Mouse (Mus musculus) heart, adult 18-20 months (tissue): ENCODE data around the gene Krtap1-5. TPM values are rescaled to one million over a fixed set of nuclear protein-coding genes. Genes with fewer than 3 reads are reported as not detected.
A peak's percentile ranks its signal among the peaks of the same experiment; 100 is the strongest.
"Not testable (repeated sequence)": the region's sequence is repeated elsewhere in the genome, so short reads cannot be mapped to it uniquely, and the experiment has no call there.

Source experiments
- DNase-seq, 2 experiments: peaks; one replicate each; pipeline ENCODE4 v3.0.0; 2021 to 2022; ENCODE audit warnings: mixed read lengths in 1 of 2
- long read RNA-seq, 2 experiments: library from polyadenylated mRNA; stranded (forward); transcript quantifications; one replicate each; pipeline ENCODE4 v2.0.0; 2021
- total RNA-seq, 2 experiments: library from RNA; stranded (reverse); gene quantifications; 2 replicates each; pipeline ENCODE4 v1.2.3; 2021

Krtap1-5 gene
- total RNA-seq, result not detected
- long read RNA-seq, experiment 1, result 0 reads
- long read RNA-seq, experiment 2, result 0 reads

DNA sequence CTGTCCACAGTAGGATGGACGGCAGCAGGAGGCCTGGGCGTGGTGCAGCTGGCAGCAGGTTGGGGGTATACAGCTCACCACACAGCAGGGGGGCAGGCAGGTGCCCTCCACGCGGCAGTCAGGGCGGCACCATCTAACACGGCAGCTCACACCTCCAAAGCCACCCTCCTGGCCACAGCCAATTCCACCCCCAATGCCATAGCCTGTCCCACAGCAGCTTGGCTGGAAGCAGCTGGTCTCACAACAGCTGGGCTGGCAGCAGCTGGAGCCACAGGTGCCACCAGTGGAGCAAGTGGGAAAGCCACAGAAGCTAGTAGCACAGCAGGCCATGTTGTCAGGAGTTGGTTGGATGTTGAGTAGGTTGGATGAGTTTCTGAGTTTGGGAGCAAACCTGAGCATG lies at the start of gene Krtap1-5:
Krtap1-5 (minus strand) TSS at position 381 of the 400 bp plus-strand sequence.
- DNase-seq, result no peak

DNA sequence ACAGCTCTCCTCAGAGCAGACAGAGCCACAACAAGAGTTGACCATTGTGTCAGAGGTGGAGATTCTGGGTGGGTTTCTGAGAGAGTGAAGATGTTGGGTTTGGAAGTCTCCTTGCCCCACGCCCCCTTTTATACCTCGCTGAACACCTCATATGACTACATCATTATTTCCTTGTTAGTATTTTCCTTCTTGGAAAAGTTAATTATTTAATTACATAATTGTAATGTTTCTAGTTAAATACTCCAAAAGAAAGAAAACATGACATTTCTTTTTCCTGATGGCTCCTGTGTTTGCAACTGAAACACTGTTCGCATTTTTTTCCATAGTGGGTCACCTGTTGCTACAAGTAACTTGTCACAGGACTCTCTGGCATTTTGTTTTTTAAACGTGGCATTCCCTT lies 47.3 kb upstream of the Krtap1-5 start, which contains the start of gene Krtap4-1:
Krtap4-1 (minus strand) TSS at position 101 of the 400 bp plus-strand sequence.
- DNase-seq, result no peak

DNA sequence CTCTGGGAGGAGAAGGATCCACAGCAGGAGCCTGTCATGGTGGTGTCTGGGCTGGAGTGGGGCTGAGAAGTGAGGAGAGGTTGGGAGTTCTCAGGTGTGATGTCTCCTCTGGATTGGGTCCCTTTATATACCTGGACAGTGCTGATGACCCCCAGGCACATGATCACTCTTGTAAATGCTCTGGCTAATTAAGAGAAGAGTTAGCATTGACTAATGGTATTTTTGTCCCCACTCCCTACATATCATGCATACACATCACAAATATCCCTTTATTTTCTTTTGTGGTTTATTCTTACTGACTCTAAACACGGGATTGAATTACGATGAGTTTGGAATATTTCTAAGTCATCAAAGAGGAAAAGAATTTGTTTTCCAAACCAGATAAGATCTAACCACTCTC lies 39.5 kb upstream of the Krtap1-5 start, which contains the start of gene Gm11562:
Gm11562 (minus strand) TSS at position 101 of the 400 bp plus-strand sequence.
- DNase-seq, result no peak

DNA sequence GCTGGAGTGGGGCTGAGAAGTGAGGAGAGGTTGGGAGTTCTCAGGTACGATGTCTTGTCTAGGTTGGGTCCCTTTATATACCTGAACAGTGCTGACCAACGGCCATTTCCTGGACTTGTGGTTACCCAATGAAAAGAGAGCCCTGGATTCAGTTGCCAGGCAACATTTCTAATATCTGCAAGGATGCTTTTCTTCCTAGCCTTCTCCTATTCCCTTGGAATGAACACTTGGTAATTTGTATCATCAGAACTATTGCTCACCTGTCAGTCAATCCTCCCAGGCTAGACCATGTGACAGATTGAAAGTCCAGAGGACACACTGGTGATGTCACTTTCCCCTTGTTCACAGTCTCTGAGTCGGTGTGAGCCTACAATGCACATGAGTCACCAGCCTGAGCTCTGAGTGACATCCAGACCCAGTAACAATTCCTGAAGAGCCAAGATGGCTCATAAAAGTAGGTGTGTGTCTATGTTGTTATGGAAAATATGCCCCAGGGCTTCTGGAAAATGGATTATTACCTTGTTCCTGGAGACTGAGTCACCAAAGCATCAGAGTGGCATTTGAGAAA lies 34.1 kb upstream of the Krtap1-5 start, which contains the start of gene Krtap2-4:
Krtap2-4 (minus strand) TSS at position 51 of the 568 bp plus-strand sequence.
- DNase-seq, result no peak

DNA sequence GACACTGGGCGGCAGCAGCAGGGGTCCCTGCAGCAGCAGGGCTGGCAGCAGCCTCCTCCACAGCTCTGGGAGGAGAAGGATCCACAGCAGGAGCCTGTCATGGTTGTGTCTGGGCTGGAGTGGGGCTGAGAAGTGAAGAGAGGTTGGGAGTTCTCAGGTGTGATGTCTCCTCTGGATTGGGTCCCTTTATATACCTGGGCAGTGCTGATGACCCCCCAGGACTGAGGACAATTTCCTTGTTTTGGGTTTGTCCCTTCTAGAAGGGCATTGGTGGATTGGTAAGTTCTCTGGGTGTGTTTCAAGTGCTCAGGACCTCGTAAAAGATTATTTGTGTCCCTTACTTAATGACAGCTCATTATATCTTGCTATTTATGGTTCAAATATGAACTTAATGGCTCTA lies 29.3 kb upstream of the Krtap1-5 start, which contains the start of gene Gm11937:
Gm11937 (minus strand) TSS at position 101 of the 400 bp plus-strand sequence.
- DNase-seq, result not testable (repeated sequence)

DNA sequence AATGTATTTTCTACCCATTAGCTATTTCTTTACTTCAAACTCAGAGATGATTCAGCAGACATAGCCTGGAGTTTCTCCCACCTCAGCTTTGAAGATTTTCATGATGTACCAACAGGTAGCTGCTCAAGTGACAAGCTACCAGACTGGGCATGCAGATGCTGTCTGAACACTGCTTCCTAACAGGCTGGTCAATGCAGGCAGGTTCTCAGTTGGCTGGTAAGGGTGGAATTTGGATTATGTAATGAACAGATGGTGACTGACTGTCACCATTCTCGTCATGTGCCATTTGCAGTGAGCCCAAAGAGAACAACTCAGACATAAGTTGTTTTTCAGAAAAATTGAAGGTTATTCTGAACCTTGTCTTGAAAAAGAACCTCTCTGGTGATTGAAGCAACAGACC lies 28.3 kb upstream of the Krtap1-5 start:
- DNase-seq, result no peak

DNA sequence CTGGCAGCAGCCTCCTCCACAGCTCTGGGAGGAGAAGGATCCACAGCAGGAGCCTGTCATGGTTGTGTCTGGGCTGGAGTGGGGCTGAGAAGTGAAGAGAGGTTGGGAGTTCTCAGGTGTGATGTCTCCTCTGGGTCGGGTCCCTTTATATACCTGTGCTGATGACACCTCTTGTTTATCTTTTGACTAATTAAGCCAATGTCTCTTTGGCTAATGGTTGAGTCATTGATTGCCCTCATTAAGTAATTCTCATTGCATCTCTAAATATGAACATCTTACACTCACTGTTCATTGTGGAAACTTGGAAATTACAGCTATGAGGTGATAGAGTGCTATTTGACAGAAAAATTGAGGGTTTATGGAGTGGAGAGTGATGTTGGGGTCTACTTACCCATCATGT lies 22.4 kb upstream of the Krtap1-5 start, which contains the start of gene Gm11938:
Gm11938 (minus strand) TSS at position 101 of the 400 bp plus-strand sequence.
- not testable (repeated sequence) for DNase-seq

DNA sequence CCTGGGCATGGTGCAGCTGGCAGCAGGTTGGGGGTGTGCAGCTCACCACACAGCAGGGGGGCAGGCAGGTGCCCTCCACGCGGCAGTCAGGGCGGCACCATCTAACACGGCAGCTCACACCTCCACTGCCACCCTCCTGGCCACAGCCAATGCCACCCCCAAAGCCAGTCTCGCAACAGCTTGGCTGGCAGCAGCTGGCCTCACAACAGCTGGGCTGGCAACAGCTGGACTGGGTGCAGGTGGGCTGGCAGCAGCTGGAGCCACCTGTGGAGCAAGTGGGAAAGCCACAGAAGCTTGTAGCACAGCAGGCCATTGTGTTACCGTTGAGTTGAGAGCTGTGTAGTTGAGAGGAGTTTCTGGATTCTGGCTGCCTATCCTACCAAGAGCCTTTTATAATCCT lies 16.9 kb upstream of the Krtap1-5 start, which contains the start of gene Krtap9-3:
Krtap9-3 (minus strand) TSS at position 364 of the 400 bp plus-strand sequence.
- DNase-seq, result not testable (repeated sequence)

DNA sequence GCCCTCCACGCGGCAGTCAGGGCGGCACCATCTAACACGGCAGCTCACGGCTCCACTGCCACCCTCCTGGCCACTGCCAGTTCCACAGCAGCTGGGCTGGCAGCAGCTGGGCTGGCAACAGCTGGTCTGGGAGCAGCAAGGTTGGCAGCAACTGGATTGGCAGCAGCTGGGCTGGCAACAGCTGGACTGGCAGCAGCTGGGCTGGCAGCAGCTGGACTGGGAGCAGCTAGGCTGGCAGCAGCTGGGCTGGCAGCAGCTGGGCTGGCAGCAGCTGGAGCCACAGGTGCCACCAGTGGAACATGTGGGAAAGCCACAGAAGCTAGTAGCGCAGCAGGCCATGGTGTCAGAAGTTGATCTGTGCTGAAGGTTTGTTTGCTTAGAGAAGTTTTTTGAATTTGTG lies 10.2 kb upstream of the Krtap1-5 start, which contains the start of gene Krtap1-3:
Krtap1-3 (minus strand) TSS at position 359 of the 400 bp plus-strand sequence.
- DNase-seq, result no peak

DNA sequence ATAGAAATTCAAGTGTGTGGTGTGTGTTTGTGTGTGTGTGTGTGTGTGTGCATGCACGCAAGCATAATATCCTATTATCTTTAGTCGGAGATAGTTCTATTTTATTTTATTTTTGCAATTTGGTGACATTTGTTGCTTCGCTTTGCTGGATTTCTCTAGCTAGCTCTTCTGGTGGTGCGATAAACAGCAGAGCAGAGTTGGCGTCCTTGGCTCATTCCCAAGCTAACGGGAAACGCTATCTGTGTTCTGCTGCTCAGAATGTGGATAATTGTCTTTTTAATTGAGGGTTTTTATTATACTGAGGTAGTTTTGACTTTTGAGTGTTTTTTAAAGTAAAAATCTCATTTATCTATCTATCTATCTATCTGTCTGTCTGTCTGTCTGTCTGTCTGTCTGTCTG lies 4.3 kb upstream of the Krtap1-5 start:
- no peak for DNase-seq

DNA sequence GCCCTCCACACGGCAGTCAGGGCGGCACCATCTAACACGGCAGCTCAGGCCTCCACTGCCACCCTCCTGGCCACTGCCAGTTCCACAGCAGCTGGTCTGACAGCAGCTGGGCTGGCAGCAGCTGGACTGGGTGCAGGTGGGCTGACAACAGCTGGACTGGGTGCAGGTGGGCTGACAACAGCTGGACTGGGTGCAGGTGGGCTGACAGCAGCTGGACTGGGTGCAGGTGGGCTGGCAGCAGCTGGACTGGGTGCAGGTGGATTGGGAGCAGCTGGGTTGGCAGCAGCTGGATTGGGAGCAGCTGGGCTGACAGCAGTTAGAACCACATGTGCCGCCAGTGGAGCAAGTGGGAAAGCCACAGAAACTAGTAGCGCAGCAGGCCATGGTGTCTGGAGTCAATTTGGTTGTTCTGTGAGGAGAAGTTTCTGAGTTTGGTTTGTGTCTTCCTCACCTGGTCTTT lies 2.5 kb upstream of the Krtap1-5 start, which contains the start of gene Krtap1-4:
Krtap1-4 (minus strand) TSS at position 410 of the 460 bp plus-strand sequence.
- no peak for DNase-seq

DNA sequence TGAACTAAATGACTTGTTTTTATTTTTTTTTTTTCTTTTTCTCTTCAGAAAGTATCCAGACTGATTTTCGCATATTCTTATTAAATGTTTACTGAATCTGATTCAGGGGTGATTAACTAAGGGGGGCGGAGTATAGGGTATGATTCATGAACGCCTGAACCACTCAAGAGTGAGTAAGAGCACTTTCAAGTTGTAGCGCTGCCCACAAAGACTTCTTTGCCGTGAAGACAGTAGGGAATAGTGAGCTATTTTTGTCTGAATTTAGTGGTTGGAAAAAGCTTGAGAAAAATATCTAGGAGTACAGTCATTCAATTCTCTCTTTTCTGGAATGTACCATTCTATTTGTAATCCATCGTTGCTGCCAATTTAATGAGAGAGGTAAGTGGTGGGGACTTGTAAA lies 748 bp upstream of the Krtap1-5 start:
- DNase-seq, result no peak

DNA sequence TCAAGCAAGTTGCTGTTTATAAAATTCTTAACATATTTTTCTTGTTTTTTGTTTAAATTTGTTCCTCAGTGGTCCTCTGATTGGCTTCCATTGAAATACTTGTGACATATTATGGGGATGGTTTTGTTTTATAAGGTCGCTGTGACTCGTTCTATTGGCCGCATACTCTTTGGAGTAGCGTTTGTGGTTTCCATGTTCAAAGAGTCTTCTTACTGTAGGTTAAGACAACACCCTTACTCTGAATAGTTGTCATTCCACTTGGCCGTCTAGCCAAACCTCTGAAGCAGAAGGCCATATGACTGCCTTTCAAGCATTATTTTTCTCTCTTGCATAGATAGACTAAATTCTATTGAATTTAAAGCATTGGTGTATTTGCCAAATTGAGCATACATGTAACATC lies 235 bp upstream of the Krtap1-5 start:
- DNase-seq, result no peak

DNA sequence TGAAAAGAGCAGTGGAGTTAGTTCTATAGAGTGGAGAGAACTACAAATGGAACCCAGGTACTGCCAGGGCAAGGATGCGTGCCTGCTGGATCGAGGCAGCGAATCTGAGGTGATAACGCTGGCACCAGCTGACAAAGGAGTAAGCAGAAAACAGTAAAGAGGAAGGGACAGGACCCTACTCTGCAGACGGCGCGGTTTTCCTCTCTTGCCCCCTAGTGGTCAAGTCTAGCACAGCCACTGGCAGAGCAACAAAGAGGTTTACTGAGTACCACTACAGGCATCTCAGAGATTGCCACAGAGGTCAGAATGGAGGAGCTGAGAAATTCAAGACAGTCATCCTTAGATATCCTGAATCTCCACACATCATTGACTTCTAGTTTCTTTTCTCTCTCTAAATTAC lies 6.7 kb downstream of the Krtap1-5 start:
- DNase-seq, result peak; percentile 35 to 73

DNA sequence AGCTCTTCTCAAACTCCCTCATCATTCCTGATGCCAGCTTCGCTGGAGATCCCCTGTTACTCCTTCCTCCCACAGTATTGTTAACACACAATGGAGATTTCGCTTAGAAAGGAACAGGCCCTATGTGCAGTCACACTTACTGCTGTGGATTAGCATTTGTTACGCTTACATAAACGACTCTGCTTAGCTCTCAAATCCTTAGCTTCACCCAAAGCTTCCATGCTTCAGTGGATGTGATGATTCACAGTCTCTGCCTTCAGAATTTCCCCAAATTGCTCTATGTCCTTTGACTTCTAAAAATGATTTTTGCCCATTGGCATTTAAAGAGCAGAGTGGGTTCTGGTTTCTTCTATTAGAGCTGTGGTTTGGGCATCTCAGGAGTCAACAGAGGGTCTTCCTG lies 7.7 kb downstream of the Krtap1-5 start:
- no peak for DNase-seq

DNA sequence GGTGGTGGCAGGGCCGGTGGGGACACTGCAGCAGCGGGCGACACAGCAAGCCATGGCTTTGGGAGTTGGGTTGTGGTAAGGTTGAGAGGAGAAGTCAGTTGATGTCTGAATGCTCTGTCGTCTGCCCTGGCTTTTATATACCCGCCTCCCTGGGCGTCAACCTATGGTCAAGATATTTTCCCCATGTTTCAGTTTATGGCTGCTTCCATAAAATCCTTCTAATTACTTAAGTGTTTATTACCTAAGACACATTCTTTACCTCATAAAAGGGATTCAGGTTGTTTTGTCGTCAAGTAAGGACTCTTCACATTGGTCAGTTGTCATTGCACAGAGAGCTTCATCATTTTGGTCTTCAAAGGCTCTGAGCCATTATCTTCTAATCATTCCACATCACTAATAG lies 14.3 kb downstream of the Krtap1-5 start, which contains the start of gene Krtap3-1:
Krtap3-1 (minus strand) TSS at position 101 of the 400 bp plus-strand sequence.
- no peak for DNase-seq

DNA sequence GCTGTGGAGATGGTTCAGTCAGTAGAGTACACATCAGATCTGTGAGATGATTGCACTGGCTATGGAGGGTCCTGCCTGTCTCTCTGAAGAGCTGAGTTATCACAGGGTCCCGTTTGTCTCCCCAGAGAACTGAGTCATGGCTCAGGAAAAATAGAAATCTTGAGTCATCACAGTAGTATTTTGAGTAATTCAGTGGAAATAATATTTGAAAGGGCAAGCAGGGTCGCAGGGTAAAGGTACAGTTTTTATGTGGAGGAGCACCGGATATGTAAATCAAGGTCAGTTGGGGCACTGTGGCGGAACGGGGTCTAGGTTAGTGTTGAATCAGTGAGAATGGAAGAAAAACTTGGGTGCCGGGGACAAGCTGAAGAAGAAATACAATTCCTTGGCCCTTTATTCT lies 18.2 kb downstream of the Krtap1-5 start:
- DNase-seq, result no peak

DNA sequence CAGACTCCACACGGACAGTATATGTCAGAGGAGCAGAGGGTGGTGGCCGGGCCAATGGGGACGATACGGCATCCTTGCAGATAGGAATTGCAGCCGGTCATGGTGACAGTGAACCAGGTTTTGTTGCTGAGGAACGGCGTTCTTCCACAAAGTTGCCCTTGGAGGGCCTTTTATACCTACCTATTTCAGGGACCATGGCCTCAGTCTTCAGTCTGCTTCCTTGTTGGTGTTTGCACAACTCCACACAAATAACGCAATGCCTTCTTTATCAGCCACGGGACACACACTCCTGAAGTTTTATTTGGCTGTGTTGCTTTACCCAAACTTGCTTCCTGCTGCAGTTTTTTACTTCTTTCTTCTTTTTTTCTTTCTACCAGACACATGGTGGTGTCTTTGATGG lies 21.4 kb downstream of the Krtap1-5 start, which contains the start of gene Gm11939:
Gm11939 (minus strand) TSS at position 101 of the 400 bp plus-strand sequence.
- DNase-seq, result no peak

DNA sequence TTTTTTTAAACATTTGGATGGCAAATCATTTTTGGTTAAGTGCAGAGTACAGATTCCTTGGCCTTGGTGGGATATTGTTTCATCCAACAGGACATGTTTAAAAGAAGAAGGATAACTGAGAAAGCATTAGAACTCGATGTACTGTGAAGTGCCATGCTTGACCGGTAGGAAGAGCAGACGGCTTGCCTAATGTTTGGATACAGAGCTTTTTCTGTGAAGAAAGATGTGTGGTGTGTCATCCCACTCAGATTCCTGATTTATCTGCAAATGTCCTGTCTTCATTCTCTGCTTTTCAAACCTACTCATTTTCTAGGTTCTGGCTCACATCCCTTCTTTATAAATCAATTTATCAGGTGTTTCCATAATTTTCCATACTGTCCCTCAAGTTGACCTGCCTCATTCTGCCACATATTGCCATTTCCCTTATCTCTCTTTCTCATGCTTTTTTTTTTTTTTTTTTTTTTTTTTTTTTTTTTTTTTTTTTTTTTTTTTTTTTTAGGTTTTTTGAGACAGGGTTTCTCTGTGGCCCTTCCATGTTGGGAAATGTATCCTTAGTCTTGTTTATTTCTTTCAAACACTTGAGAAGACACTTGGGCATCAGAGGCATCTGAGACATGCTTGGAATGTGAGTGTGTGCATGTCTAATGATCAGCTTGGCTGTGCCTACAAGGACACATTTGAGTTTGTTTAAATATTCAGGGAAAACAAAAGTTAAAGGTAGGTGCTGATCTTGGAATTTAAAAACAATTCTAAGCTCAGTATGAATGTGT lies 22.7 kb downstream of the Krtap1-5 start:
- DNase-seq, result no peak

DNA sequence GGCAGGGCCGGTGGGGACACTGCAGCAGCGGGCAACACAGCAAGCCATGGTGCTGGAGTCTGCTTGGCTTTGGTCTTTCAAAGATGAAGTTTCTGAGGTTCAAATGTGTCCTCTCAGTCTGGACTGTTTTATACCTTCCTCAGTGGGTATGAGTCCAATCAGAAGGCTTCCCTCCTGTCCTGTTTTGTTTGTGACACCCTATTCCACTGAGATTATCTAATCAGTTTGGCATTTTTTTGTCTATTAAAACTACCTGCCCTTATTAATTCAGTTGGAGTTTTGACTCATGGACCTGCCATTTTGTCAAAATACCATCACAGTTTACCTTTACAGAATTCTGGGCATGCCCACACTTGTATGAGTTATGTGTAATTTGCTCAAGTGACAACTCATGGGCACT lies 24.1 kb downstream of the Krtap1-5 start, which contains the start of gene Krtap3-2:
Krtap3-2 (minus strand) TSS at position 101 of the 400 bp plus-strand sequence.
- no peak for DNase-seq

DNA sequence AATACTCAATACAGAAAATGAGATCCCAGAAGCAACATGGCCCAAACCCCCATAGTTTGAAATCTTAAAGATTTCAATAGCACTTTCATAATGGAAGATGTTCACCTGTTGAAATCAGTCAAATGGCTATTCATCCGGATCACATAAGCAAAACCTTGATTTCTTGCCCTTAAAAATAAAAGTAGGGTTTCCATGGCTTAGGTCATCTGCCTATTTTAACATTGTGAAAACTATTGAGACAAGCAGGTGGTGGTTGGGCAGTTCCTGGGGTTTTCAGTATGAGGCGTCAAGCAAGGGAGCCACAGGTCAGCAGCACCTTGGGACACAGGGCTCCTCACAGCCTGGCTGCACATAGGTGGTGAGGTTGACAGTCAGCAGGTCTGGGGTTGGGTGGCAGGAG lies 24.6 kb downstream of the Krtap1-5 start:
- DNase-seq, result no peak

DNA sequence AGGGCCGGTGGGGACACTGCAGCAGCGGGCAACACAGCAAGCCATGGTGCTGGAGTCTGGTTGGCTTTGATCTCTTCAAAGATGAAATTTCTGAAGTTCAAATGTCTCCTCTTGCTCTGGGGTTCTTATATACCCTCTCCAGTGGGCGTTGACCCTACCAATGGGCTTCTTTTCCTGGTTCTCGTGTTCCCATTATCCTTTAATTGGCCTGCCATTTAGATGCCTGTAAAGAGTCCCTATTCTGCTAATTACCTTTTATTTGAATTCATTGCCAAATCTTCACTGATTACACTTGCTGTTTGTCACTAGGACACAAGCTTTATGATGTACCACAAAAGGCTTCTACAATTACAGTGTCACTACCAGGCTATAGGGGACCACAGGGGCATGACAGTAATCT lies 30.1 kb downstream of the Krtap1-5 start, which contains the start of gene Krtap3-3:
Krtap3-3 (minus strand) TSS at position 101 of the 400 bp plus-strand sequence.
- no peak for DNase-seq
